In the genomic region with DNA sequence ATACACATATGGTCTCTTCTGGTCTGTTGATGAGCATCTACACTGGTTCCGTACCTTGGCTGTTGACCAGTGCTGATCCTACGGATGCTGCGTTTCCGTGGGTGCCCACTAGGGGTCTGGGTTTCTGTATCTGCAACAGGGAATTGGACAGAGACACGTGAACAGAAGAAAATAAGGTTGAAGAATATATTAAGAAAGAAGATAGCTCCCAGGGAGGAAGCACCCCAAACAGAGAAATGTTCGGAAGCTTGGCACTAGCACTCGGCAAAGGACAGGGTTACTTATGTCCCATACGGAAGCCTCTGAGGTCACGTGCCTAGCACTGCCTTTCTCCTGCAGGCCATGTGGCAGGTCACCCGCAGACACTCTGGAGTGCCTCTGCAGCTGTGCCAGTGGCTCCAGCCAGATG, we compare ENCODE assay signal across 9 mouse cellular contexts. TPM values are rescaled to one million over a fixed set of nuclear protein-coding genes. Genes with fewer than 3 reads are reported as not detected.
DNase-seq lines count a peak whose midpoint lies in the region; ATAC-seq lines count a peak whose summit lies in the region.
"Had no signal": no experiment of that assay in that cellular context is flagged by ENCODE, and none has a peak within 500 bp of the region (broad histone marks: within the 10 kb centered on the region; RNA-seq: fewer than 3 reads in every experiment).

No protein-coding gene starts in this region.

- H3K27me3 ChIP-seq in embryonic facial prominence, embryonic 11.5 days (ENCODE audit: control insufficient read depth, insufficient read depth, low read length) = no peaks in the 10 kb centered on the region
- H3K27me3 ChIP-seq: neural tube, embryonic 13.5 days had no signal

- peak overlapping the region; percentile 15; the same call in 1 of the 2 replicates for H3K9ac ChIP-seq in embryonic facial prominence, embryonic 11.5 days (replicated peaks; ENCODE audit: low read length)
- H3K9ac ChIP-seq: neural tube, embryonic 13.5 days had no signal

- no peaks in the 10 kb centered on the region for H3K36me3 ChIP-seq in embryonic facial prominence, embryonic 11.5 days (replicated peaks; ENCODE audit: control insufficient read depth, insufficient read depth, low read depth, low read length)
- H3K36me3 ChIP-seq: neural tube, embryonic 13.5 days had no signal

- intact Hi-C loops in heart, postnatal 36 days (cut with DNase I) = loop anchor here (5.0 kb wide), 1 partner anchor 289 kb away; no protein-coding TSS in a partner anchor

- H3K4me3 ChIP-seq in embryonic facial prominence, embryonic 11.5 days (ENCODE audit: low read depth, low read length) = no peak overlapping the region
- H3K4me3 ChIP-seq: neural tube, embryonic 13.5 days had no signal

- 0 out of 2 replicates have a peak, but pooled peaks have one; percentile 61 for ATAC-seq in embryonic facial prominence, embryonic 11.5 days (replicated peaks; ENCODE audit: insufficient number of reproducible peaks, low FRiP score, low TSS enrichment, low read depth)
- peak; percentile 56 for ATAC-seq in monocyte, adult 5-6 weeks (replicated peaks; ENCODE audit: insufficient number of reproducible peaks, low FRiP score, low TSS enrichment, poor library complexity, severe bottlenecking)

- no peak overlapping the region for H3K27ac ChIP-seq in embryonic facial prominence, embryonic 11.5 days (replicated peaks; ENCODE audit: low read depth, low read length)
- H3K27ac ChIP-seq: neural tube, embryonic 13.5 days had no signal

- 36% methylated on average over 10 of the region's 10 CpGs for WGBS in embryonic facial prominence, embryonic 11.5 days

- H3K4me1 ChIP-seq in embryonic facial prominence, embryonic 11.5 days (ENCODE audit: control insufficient read depth, insufficient read depth, low read length) = no peaks in the 10 kb centered on the region

- no peak overlapping the region; the same call in 1 of the 2 replicates for H3K4me2 ChIP-seq in embryonic facial prominence, embryonic 11.5 days (ENCODE audit: low read depth, low read length)
- H3K4me2 ChIP-seq: neural tube, embryonic 13.5 days had no signal

- no peaks in the 10 kb centered on the region for H3K9me3 ChIP-seq in embryonic facial prominence, embryonic 11.5 days (replicated peaks; ENCODE audit: control insufficient read depth, low read length)
- H3K9me3 ChIP-seq: neural tube, embryonic 13.5 days had no signal

- DNase-seq in layer of hippocampus, postnatal 10 days (ENCODE audit: low spot score in 2 of 2) = peak; percentile 46 to 59
- DNase-seq in layer of hippocampus, adult 9-10 months (ENCODE audit: low spot score) = no peak
- peak; percentile 49 for DNase-seq in adrenal gland, adult 2 months
- peak; percentile 71 for DNase-seq in embryonic facial prominence, embryonic 11.5 days (ENCODE audit: low spot score)
- DNase-seq in heart, postnatal 36 days = peak; percentile 47 to 63
- peak; percentile 73 for DNase-seq in liver
- peak; percentile 73 for DNase-seq in thymus, postnatal 25 days

RNA-seq across cellular contexts. Expression of gene Cox7a2l, which starts 46.6 kb away (rescaled TPM):
- total RNA-seq in layer of hippocampus, postnatal 10 days (2021) = 100 to 1,000 TPM; 177 to 189 TPM
- 100 to 1,000 TPM; 141 to 185 TPM for total RNA-seq in adrenal gland, adult 2 months (2021)
- 68.7 and 87.2 TPM in 2 replicates for polyA plus RNA-seq in adrenal gland, adult 2 months (2012; rRNA removed)
- 164 and 165 TPM in 2 replicates for polyA plus RNA-seq in embryonic facial prominence, embryonic 11.5 days (2014; fragmentation: Nextera tagmentation; extraction: Ambion mirVana)
- total RNA-seq in heart, postnatal 36 days (2021) = 100 to 1,000 TPM; 284 to 311 TPM
- 273 to 460 TPM (median 440 TPM) in 3 replicates for total RNA-seq in monocyte, adult 5-6 weeks (2017)
